Mouse (Mus musculus): ENCODE results near the gene Angptl8.

Angptl8 gene

DNA sequence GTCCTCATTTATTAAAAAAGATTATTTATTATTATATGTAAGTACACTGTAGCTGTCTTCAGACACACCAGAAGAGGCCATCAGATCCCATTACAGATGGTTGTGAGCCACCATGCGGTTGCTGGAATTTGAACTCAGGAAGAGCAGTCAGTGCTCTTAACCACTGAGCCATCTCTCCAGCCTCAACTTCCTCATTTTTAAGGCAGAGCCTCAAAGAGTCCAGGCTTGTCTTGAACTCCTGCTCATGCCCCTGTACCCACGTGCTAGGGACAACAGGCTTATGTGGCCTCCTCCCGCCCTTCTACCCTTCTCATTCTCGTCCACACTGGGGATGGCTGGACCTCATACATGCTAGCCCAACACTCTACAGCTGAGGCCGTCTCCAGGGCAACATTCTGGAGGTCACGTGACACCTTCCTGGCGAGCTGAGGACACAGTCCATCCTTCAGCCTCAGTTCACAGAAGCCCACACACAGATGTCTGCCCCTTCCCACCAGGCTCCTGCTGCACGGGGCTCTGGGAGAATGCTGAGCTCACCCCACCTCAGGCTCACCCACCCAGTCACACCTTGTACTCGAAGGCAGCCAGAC lies 18.5 kb upstream of the Angptl8 start:
- peak; percentile 36 for DNase-seq (ENCODE audit: extremely low read depth, low read depth)

DNA sequence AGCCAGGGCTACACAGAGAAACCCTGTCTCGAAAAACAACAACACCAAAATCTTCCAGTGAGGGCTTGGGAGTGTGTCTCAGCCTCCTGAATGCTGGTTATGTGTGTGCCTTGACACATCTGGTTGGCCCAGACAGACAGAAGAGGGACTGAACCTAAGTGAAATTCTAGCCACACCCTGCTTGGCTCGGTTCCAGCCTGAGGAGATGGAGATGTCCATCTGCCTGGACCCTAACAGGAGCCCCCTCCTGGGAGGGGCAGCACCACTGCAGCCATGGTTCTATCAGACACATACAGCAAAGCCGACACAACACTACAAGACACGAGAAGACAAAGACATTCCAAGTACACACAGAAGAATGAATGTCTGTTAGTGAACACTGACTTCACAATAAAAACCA lies 17.2 kb upstream of the Angptl8 start:
- DNase-seq (ENCODE audit: extremely low read depth, low read depth), result no peak

DNA sequence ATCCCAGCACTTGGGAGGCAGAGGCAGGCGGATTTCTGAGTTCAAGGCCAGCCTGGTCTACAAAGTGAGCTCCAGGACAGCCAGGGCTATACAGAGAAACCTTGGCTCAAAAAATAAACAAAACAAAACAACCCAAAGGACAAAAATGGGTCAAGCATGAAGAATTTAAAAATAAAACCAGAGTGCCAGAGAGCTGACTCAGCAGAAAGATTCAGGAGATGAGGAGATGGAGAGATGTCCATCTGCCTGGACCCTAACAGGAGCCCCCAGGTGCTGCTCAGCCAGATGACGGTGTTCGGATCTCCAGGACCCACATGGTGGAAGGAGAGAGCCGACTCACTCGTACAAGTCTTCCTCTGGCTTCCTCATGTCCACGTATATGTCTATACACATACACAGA lies 16.7 kb upstream of the Angptl8 start:
- DNase-seq (ENCODE audit: extremely low read depth, low read depth), result no peak

DNA sequence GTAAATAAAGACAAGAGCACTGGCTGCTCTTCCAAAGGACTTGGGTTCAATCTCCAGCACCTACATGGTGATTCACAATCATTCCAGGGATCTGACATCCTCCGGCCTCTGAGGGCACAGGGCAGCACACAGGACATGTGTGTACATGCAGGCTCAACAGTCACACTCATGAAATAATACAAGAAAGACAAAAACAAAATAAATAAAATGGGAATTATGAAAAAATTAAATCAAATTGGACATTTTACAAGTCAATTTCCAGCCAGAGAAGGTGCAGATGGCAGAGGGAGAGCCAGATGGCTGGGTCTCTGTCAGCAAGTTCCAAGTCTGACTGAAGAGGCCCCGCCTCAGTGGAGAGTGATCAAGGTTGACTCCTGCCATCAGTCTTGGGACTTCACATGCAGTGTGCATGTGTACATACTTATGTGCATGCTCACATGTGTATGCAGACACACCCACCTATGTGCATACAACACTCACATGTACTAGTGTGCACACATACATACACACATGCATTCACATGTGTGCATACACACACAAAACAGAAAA lies 16.1 kb upstream of the Angptl8 start:
- no peak for DNase-seq (ENCODE audit: extremely low read depth, low read depth)

DNA sequence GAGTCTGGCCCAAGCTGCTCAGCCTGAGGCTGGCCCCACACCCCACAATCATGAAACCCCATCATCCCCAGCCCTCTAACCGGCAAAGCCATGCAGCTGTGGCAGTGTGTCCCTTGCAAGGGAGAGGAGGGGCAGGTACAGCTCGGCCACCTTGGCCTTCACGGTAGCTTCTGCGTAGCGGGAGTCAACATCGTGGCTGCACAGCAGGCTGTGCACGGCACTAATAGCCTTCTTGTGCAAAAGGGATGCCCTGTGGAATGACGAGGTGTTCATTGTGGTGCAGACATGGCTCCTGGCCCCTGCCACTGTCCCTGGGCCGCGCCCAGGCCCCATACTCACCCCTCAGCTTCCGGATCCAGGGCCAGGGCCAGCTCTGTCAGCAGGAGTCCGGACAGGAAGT lies 15.1 kb upstream of the Angptl8 start:
- DNase-seq (ENCODE audit: extremely low read depth, low read depth), result no peak

DNA sequence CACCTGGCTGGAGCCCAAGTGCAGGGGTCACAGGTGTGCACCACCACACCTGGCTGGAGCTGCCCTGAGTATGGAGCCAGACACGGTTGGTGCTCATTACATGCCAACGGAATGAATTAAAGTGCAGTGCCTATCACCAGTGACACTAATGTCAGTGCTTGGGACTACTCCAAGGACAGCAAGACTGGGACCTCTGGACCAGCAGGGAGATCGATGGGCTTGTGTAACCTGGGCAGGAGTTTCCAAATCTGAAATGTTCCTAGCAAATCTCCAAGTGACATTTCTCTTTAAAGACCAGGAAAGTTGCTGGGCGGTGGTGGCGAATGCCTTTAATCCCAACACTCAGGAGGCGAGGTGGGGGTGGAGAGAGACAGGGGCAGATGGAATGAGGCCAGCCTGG lies 12.6 kb upstream of the Angptl8 start:
- DNase-seq (ENCODE audit: extremely low read depth, low read depth), result no peak

DNA sequence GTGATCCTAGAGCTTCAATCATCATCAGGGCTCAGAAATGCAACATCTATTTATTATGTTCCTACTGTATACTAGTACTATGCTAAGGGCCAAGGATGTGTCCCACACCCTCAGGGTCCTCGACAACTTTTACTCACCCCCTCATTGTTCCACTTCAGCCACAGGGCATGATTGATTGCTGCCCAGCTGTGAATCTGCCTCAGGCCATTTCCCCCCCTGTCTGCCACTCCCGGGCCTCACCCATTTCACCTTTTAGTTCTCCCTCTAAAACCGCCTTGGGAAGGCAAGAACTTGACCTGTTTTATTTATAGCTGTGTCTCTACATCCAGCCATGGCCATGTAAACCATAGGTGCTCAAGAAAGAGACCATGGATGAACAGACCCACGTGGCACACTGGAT lies 11.4 kb upstream of the Angptl8 start:
- no peak for DNase-seq (ENCODE audit: extremely low read depth, low read depth)

DNA sequence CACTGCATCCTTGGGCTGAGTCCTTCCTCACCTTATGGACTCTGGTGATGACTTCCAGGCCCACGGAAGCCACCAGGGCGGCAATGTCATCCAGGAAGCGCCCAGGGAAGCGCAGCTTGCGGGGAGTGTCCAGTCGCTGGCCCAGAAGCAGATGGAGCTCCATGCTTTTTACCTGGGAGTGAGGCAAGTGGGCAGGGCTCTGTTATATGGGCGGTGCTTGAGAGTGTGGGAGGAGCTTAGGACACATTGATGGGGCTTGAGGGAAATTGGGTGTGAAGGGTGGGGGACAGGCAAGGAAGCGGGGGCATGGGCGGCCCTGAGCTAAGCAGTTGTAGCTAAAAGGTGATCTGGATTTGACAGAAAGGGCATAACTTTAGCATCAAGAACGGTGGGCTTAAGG lies 10.9 kb upstream of the Angptl8 start:
- no peak for DNase-seq (ENCODE audit: extremely low read depth, low read depth)

DNA sequence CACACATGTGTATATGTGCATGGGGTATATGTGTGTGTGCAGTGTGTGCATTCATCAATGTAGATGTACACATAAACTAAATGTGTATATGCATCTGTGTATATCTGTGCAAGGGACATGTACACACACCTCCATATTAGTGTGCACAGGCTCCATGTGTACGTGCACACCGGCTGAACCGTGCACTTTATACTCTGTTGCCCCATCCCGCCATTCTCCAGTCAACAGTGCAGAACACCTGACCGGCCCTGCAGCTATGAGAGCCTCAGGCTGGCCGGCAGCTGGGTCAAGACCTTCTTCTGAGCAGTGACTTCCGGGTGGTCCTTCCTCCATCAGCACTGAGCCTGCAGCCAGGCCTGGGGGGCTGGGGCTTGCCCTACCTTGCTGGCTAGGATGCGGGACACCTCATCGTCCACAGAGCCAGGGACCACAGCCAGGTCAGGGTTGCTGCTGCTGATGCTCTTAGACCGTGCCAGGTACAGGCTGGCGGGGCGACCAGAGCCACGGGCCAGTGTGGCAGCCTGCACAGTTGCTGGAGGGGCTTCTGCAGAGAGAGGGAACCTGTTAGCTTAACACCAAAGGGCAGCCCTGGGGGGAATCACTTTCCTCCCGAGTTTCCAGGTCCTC lies 5.4 kb upstream of the Angptl8 start:
- DNase-seq (ENCODE audit: extremely low read depth, low read depth), result no peak

DNA sequence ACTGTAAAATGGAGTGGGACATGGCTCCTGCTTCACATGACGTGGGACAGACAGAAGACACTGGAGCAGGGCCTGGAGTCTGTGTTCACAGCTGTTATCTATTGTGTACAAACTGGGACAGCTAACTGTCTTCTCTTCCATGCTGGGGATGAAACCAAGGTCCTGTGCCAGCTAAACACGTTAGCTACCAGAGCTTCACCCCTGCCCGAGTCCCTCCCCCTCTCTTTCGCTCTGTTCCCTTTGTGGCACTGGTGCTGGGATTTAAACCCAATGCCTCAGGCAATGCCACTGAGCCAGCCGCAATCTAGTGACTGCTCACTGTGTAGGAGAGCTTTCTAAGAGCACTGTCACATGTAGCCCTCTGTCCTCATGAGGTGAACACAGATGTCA lies 4.9 kb upstream of the Angptl8 start:
- DNase-seq (ENCODE audit: extremely low read depth, low read depth), result no peak

DNA sequence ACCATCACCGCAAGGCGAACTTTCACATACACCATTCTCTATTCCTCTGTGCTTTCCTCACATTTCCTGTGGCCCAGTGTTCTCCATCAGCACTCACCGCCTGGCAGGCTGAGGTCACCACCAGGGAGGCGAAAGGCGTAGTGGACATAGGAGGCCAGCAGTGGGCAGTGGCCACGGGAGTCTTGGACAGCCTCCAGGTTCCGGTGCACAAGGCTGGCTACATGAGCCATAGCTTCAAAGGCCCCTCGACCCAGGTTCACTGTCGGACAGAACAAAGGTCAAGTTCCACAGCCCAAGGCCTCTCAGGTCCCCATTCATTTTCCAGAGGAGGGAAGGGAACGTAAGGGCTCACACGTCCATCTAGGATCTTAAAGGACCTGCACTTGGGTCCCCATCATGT lies 4.4 kb upstream of the Angptl8 start:
- no peak for DNase-seq (ENCODE audit: extremely low read depth, low read depth)

DNA sequence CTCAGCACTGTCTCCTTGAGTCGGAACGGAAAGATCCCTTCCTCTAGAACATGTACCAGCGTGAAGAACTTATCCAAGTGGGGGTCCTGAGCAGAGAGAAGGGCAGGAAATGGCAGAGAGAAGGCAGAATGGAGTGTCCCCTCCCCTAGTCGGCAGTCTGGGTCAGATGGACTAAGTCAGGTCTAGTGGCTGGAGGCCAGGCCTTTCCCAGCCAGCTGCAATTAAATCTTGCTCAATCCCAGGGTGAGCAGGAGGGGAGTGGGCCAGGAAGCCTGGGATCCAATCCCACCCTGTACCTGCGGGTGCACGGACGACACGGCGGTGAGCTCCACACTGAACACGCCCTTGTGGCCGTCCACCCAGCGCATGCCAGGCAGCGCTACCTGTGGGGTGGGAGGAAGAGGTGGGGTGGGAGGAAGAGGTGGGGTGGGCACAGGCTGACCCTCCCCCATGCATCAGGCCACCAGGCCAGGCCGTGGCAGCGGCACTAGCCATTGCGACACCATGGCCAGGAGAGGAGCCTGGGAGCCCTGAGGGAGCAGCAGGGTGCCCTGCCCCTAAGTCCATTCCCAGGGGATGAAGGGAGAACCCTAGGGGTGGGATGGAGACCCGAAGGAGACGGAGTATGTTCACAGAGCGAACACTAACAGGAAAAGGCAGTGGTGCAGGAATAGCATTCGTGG lies 3.6 kb upstream of the Angptl8 start:
- no peak for DNase-seq (ENCODE audit: extremely low read depth, low read depth)

DNA sequence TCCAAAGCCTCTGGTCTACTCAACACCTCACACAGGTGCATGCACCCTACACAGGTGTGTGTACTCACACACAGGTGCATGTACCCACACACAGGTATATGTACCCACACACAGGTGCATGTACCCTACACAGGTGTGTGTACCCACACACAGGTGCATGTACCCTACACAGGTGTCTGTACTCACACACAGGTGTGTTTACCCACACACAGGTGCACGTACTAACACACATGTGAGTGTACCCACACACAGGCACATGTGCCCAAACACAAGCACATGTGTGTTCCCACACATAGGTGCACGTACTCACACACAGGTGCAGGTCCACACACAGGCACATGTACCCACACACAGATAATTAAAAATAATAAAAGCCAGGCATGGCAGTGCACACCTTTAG lies 2.4 kb downstream of the Angptl8 start:
- no peak for DNase-seq (ENCODE audit: extremely low read depth, low read depth)

DNA sequence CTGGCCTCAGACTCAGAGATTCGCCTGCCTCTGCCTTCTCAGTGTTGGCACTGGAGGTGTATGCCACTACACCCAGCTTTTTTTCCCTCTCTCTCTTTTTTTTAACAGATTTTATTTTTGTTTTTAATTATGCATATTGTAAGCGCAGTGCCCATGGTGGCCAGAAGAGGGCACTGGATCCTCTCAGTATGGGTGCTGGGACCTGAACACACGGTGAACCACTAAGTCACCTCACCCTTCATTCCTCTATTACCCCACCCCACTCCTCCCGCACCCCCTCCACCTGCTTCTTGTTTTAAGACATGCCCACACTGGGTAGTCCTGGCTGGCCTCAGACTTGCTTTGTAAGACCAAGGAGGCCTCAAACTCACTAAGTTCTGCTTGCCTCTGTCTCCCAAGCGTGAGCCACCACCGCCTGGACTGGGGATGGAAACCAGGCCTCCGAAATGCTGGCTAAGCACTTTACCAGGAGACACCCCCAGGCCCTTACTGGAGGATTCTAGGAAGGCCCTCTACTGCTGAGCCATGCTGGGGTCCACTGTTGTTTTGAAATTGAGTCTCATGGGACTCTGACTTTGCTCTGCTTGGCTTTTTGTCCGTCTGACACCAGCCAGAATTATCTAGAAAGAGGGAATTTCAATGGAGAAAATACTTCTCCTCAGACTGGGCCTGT lies 4.9 kb downstream of the Angptl8 start:
- DNase-seq (ENCODE audit: extremely low read depth, low read depth), result peak; percentile 20

DNA sequence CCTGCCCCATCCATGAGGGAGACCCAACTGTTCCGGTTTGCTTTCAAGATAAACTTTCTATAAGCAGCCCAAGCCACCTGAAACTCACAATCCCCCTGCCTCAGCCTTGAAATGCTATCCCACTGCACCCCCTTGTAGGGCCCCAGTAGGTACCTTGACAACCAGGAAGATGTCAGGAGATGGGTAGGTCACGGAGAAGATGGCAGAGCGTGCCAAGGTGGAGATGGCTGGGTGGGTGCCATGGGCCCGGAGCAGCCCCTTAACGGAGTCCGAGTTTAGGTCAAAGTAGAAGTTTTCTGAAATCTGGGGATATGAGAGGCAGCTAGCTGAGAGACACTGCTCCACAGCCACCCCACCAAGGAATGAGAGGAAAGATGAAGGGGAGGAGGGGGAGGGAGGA lies 6.0 kb downstream of the Angptl8 start:
- DNase-seq (ENCODE audit: extremely low read depth, low read depth), result no peak

DNA sequence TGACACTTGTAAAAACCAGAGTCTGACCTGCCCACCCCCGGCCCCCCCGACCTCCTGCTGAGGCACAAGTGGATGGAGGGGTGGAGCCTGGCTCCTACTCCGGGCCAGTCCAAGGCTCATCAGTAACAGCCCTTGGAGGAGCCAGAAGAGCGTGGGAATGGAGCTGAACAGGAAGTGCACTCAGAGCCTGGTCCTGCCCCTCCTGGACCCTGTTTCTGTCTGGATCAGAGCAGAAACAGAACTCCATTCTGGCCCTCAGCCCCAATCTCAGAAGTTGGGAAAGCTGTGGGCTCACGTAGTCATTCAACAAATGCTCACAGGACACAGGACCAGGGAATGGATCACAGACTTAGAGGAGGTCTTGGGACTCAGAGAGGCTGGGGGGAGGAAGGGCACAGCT lies 7.1 kb downstream of the Angptl8 start:
- no peak for DNase-seq (ENCODE audit: extremely low read depth, low read depth)

DNA sequence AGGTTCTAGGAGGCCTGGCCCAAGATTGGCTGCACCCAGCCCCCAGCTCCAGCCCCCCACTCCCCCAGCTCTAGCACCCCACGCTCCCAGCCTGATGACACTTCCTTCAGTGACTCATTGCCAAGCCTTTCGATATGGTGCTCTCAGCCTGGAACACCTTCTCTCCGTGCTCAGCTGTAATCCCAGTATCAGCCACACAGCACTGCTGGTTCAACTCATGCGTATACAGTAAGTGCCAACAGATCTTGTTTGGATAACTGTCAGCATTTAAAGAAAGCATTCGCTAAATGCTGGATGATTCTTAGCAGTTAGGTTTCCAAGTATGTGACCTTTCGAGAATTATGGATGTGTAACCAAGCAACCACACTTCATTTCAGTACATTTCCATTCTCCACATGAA lies 7.8 kb downstream of the Angptl8 start:
- DNase-seq (ENCODE audit: extremely low read depth, low read depth), result no peak

DNA sequence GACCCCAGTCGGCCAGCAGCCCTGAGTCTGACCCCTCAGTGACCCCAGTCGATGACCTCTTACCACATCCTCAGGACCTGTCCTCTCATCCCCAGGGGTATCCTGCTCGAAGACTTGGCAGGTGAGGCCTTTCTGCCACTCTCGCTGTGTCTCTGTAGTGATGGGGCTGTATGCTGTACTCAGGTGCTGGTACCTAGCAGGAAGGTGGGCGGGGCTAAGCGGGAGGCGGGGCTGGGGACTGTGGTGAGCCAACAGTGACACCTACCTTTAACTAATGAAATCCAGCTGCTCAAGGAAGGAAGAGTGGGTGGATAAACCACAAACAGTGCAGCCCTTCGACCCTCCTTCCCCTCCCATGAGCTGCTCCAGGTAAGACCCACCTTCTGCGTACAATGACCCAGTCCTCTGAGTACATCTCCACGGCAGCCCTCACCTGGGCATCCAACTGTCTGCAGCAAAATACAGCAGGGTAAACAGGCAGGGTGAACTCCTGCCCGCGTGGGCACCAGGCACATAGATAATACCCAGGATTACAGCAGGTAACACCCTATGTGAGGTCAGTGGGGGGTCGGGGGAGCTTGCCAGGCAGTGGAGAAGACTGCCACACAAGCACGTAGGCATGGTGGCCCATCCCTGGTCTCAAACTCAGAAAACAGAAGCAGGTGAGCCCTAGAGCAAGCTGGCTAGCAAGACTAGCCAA lies 10.2 kb downstream of the Angptl8 start:
- DNase-seq (ENCODE audit: extremely low read depth, low read depth), result no peak

DNA sequence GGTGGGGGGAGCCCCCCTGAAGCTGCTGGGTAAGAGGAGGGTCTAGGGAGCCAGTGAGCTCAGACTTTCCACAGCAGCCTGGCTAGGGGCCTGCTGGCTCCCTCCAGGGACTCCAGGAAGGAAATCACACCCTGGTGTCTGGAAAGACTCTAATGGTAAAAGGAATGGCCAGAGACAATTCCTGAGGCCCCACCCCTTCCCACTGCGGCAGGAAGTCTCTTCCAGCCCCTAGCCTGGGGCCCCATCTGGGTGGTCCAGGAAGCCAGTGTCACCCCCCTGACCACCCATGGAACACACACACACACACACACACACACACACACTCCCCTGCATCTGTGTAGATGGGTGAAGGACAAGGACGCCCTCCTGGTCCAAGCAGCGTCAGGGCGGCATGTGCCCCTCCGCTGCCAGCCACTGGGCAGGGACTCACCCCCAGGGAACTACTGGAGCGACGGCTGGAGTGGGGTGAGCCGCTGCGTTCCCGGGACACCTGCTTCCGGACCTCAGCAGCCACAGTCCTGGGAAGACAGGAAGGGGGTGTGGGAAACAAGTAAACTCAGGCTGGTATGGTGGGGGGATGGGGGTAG lies 11.5 kb downstream of the Angptl8 start:
- no peak for DNase-seq (ENCODE audit: extremely low read depth, low read depth)

DNA sequence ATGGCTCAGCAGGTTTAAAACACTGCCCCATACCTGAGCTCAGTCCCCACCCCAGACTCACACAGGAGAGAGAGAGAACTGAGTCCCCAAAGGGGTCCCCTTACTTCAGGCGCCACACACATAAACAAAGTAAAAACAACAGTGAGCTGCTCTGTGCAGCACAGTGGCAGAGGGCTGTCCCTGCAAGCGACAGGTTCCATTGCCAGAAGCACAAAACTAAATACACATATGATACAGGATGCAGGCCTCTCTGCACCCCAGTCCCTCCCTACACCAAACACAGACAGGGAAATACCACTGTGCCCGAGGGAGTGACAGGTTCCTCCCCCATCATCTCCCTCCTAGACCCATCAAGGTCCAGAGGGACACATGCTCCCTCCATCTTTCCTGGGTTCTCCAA lies 12.1 kb downstream of the Angptl8 start:
- no peak for DNase-seq (ENCODE audit: extremely low read depth, low read depth)

DNA sequence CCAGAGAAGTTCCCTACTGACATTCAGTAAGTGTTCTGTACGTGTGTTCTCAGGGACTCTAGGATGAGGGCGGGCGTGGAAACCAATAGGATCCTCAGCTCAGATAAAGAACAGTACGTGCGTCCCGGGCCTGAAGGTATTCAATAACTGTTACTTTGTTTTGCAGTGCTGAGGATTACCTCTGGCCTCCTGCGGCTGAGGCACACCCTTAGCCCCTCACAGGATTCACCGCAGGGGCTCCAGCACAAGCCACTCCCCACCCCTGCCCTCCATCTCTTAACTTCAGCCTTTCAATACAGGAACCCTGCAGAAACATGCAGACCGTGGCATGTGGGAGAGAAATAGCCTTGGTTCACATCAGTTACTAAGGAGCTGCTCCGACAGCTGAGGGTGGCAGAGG lies 12.6 kb downstream of the Angptl8 start:
- no peak for DNase-seq (ENCODE audit: extremely low read depth, low read depth)
